Comparison of ENCODE assay signal across 20 mouse cellular contexts in the genomic region with DNA sequence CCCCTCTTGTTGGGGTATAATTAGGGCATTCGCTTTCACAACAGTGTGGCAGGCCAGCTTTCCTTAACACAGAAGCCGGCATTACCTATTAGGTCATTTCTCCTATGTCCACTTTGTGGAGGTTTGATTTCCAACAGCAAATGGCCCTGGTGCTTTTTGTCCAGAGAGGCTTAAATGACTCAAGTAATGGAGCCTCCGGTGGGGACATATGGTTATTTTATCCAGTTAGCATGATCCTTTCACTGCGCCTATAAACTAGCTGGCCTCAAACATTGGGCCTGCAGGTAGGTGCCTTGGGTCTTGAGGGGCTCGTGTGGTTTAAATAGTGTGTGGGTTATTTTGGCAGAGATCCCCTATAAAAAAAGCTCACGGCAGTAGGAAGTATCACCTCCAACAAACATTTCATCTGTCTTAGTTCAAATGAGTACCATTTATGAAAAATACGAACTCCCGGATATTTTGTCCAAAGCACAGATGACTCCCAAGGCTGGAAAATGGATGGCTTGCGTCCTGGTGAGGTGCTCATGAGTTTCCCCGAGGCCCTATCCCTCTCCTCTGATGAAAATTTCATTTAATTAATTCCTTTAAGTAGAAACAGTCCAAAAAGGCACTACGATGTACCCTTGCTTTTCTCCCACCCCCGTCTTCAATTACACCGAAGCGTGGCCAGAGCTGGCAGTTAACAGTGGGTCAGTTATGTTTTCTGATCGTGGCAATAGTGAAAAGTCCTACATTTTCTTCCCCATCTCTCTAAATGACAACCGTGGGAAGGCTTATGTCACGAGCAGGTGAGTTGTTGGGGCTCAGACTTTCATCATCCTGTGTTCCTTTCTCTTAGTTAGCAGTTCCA.
DNase-seq lines count a peak whose midpoint lies in the region; ATAC-seq and TF ChIP-seq lines count a peak whose summit lies in the region.
"Had no signal": no experiment of that assay in that cellular context is flagged by ENCODE, and none has a peak within 500 bp of the region (broad histone marks: within the 10 kb centered on the region; RNA-seq: fewer than 3 reads in every experiment).

No protein-coding gene starts in this region.

- WGBS in forebrain, embryonic 11.5 days = 86% methylated on average over 17 of the region's 17 CpGs
- WGBS in forebrain, postnatal 0 days = 80% methylated on average over 17 of the region's 17 CpGs
- 91% methylated on average over 17 of the region's 17 CpGs for WGBS in intestine, embryonic 14.5 days
- WGBS in intestine, embryonic 16.5 days = 89% methylated on average over 17 of the region's 17 CpGs

- no peak overlapping the region for H3K9ac ChIP-seq in forebrain, embryonic 11.5 days (ENCODE audit: low read length)
- no peak overlapping the region for H3K9ac ChIP-seq in forebrain, postnatal 0 days
- H3K9ac ChIP-seq in intestine, embryonic 14.5 days (ENCODE audit: low read length) = no peak overlapping the region
- no peak overlapping the region for H3K9ac ChIP-seq in intestine, embryonic 16.5 days (ENCODE audit: low read depth, low read length)
- H3K9ac ChIP-seq: intestine, embryonic 15.5 days; liver, embryonic 15.5 days; neural tube, embryonic 13.5 days had no signal

- H3K4me3 ChIP-seq in forebrain, embryonic 11.5 days (ENCODE audit: low read depth, low read length) = no peak overlapping the region
- no peak overlapping the region for H3K4me3 ChIP-seq in forebrain, postnatal 0 days (ENCODE audit: low read depth, low read length)
- H3K4me3 ChIP-seq in intestine, embryonic 14.5 days (ENCODE audit: low read depth, low read length) = no peak overlapping the region
- H3K4me3 ChIP-seq in intestine, embryonic 16.5 days (ENCODE audit: low read length) = no peak overlapping the region
- H3K4me3 ChIP-seq: embryonic facial prominence, embryonic 10.5 days; intestine, embryonic 15.5 days; layer of hippocampus, adult 2 months; liver, embryonic 15.5 days; neural tube, embryonic 13.5 days had no signal

- no peaks in the 10 kb centered on the region for H3K9me3 ChIP-seq in forebrain, embryonic 11.5 days (ENCODE audit: control insufficient read depth, low read length)
- H3K9me3 ChIP-seq in forebrain, postnatal 0 days (ENCODE audit: low read length) = no peaks in the 10 kb centered on the region
- H3K9me3 ChIP-seq in intestine, embryonic 14.5 days (ENCODE audit: control insufficient read depth, low read length) = no peaks in the 10 kb centered on the region
- no peaks in the 10 kb centered on the region for H3K9me3 ChIP-seq in intestine, embryonic 16.5 days (ENCODE audit: control insufficient read depth, low read length)
- H3K9me3 ChIP-seq: embryonic facial prominence, embryonic 10.5 days; intestine, embryonic 15.5 days; liver, embryonic 15.5 days; neural tube, embryonic 13.5 days had no signal

- no peak for ATAC-seq in forebrain, embryonic 11.5 days (replicated peaks; ENCODE audit: low FRiP score)
- no peak for ATAC-seq in forebrain, postnatal 0 days
- no peak for ATAC-seq in intestine, embryonic 14.5 days (replicated peaks; ENCODE audit: low FRiP score, low TSS enrichment, low read depth)
- no peak for ATAC-seq in intestine, embryonic 16.5 days
- ATAC-seq: forebrain, embryonic 16.5 days; intestine, embryonic 15.5 days; Patski had no signal

- DNase-seq in forebrain, embryonic 11.5 days (ENCODE audit: low spot score) = peak; percentile 24
- no peak for DNase-seq in forebrain, postnatal 0 days
- DNase-seq in intestine, embryonic 14.5 days (ENCODE audit: low spot score) = peak; percentile 34
- peak; percentile 68 for DNase-seq in cerebellum, adult 9-11 months
- DNase-seq in gastrocnemius, postnatal 4 days (ENCODE audit: low spot score in 2 of 2) = no peak
- DNase-seq in left cerebral cortex, adult 11 months (ENCODE audit: low spot score) = no peak
- DNase-seq: adrenal gland, postnatal 36 days; gastrocnemius, postnatal 25 days; kidney, adult 9 months; kidney, postnatal 25 days; lung, postnatal 4 days; midbrain, embryonic 14.5 days had no signal

- peaks cover 3% of the 10 kb centered on the region; the same call in 1 of the 2 replicates for H3K27me3 ChIP-seq in forebrain, embryonic 11.5 days (ENCODE audit: control insufficient read depth, insufficient read depth, low read length)
- peaks cover 31% of the 10 kb centered on the region for H3K27me3 ChIP-seq in forebrain, postnatal 0 days (ENCODE audit: insufficient read depth, low read length)
- H3K27me3 ChIP-seq in intestine, embryonic 14.5 days (replicated peaks; ENCODE audit: control insufficient read depth, insufficient read depth, low read length) = no peaks in the 10 kb centered on the region
- no peaks in the 10 kb centered on the region for H3K27me3 ChIP-seq in intestine, embryonic 16.5 days (replicated peaks; ENCODE audit: control insufficient read depth, insufficient read depth, low read length)
- H3K27me3 ChIP-seq: intestine, embryonic 15.5 days; liver, embryonic 15.5 days; Patski had no signal

- no peak for TF ChIP-seq CTCF in forebrain, postnatal 0 days (IDR thresholded peaks at IDR 0.05; ENCODE audit: low read depth)

- H3K4me2 ChIP-seq in forebrain, embryonic 11.5 days (ENCODE audit: low read depth, low read length, severe bottlenecking) = no peak overlapping the region
- H3K4me2 ChIP-seq in forebrain, postnatal 0 days (ENCODE audit: low read depth) = no peak overlapping the region
- H3K4me2 ChIP-seq in intestine, embryonic 14.5 days (ENCODE audit: low read length) = no peak overlapping the region
- no peak overlapping the region for H3K4me2 ChIP-seq in intestine, embryonic 16.5 days (ENCODE audit: low read depth, low read length)
- H3K4me2 ChIP-seq: intestine, embryonic 15.5 days; liver, embryonic 15.5 days; neural tube, embryonic 13.5 days had no signal

- H3K36me3 ChIP-seq in forebrain, embryonic 11.5 days (ENCODE audit: control insufficient read depth, insufficient read depth, low read length) = no peaks in the 10 kb centered on the region
- no peaks in the 10 kb centered on the region for H3K36me3 ChIP-seq in forebrain, postnatal 0 days (ENCODE audit: insufficient read depth)
- H3K36me3 ChIP-seq in intestine, embryonic 14.5 days (ENCODE audit: control insufficient read depth, insufficient read depth, low read length) = no peaks in the 10 kb centered on the region
- H3K36me3 ChIP-seq in intestine, embryonic 16.5 days (ENCODE audit: control insufficient read depth, insufficient read depth, low read length) = no peaks in the 10 kb centered on the region
- H3K36me3 ChIP-seq: embryonic facial prominence, embryonic 10.5 days; intestine, embryonic 15.5 days; liver, embryonic 15.5 days; neural tube, embryonic 13.5 days had no signal

- H3K27ac ChIP-seq in forebrain, embryonic 11.5 days (ENCODE audit: low read depth, low read length) = no peak overlapping the region
- H3K27ac ChIP-seq in forebrain, postnatal 0 days (ENCODE audit: low read depth, low read length) = no peak overlapping the region
- no peak overlapping the region for H3K27ac ChIP-seq in intestine, embryonic 14.5 days (ENCODE audit: low read depth)
- H3K27ac ChIP-seq in intestine, embryonic 16.5 days (ENCODE audit: low read length) = no peak overlapping the region
- H3K27ac ChIP-seq: embryonic facial prominence, embryonic 10.5 days; intestine, embryonic 15.5 days; layer of hippocampus, adult 2 months; liver, embryonic 15.5 days; neural tube, embryonic 13.5 days had no signal

- peaks cover 11% of the 10 kb centered on the region for H3K4me1 ChIP-seq in forebrain, embryonic 11.5 days (replicated peaks; ENCODE audit: control insufficient read depth, insufficient read depth, low read length)
- no peaks in the 10 kb centered on the region for H3K4me1 ChIP-seq in forebrain, postnatal 0 days (ENCODE audit: insufficient read depth)
- H3K4me1 ChIP-seq in intestine, embryonic 14.5 days (replicated peaks; ENCODE audit: control insufficient read depth, insufficient read depth, low read length) = no peaks in the 10 kb centered on the region
- no peaks in the 10 kb centered on the region for H3K4me1 ChIP-seq in intestine, embryonic 16.5 days (ENCODE audit: control insufficient read depth, insufficient read depth, low read length)
- H3K4me1 ChIP-seq: embryonic facial prominence, embryonic 10.5 days; intestine, embryonic 15.5 days; liver, embryonic 15.5 days had no signal

Comparison
In these comparisons a context has a peak if more than half of its experiments do, and no peak if none do; other contexts are left out.
1. DNase-seq: peak in forebrain, embryonic 11.5 days (single experiment), intestine, embryonic 14.5 days (single experiment) and cerebellum, adult 9-11 months (single experiment); none in forebrain, postnatal 0 days (single experiment), gastrocnemius, postnatal 4 days (0 of 2) and left cerebral cortex, adult 11 months (single experiment).